Mouse (Mus musculus) ovary, postnatal 10 days (tissue): ENCODE data around the gene Lhb.
A peak's percentile ranks its signal among the peaks of the same experiment; 100 is the strongest.
"Not testable (repeated sequence)": the region's sequence is repeated elsewhere in the genome, so short reads cannot be mapped to it uniquely, and the experiment has no call there.

Experiments used
- DNase-seq: peaks from one replicate; pipeline ENCODE4 v3.0.0; 2022; ENCODE audit warnings: low spot score

Gene Lhb

GRCm38 (mm10) chr7:45420615-45420919, at the start of gene Lhb:
Gene Lhb, plus strand, starts transcription at chr7:45420820.
- DNase-seq = no peak

- no peak for DNase-seq
Measured at GRCm38 (mm10) chr7:45372371-45372770, 48.2 kb upstream of the Lhb start.

DNA sequence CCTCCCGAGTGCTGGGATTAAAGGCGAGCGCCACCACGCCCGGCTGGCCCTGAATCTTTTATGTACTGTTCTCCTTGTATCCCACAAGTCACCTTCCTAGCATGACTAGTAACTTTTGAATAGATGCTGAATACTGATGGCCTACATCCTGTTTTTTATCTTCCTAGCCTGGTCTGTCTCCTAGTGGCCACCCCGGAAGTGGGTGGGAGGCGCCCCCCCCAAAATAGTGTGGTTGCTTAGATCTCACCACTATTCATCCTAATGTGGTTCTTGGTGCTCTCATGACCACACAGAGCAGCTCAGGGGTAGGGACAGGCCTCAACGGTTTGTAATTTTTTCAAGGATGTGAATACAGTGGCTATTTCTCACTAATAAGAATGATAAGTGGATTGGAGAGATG, 46.0 kb upstream of the Lhb start:
- DNase-seq = no peak

GRCm38 (mm10) chr7:45376057-45376456, 44.6 kb upstream of the Lhb start:
- DNase-seq = no peak

GRCm38 (mm10) chr7:45386077-45386476, 34.5 kb upstream of the Lhb start:
- no peak for DNase-seq

GRCm38 (mm10) chr7:45395129-45395541, 25.5 kb upstream of the Lhb start:
- DNase-seq = no peak

GRCm38 (mm10) chr7:45395578-45396336, 24.9 kb upstream of the Lhb start, which contains the start of gene Snrnp70:
Gene Snrnp70, minus strand, starts transcription at chr7:45395742.
- peak; percentile 100 for DNase-seq

DNA sequence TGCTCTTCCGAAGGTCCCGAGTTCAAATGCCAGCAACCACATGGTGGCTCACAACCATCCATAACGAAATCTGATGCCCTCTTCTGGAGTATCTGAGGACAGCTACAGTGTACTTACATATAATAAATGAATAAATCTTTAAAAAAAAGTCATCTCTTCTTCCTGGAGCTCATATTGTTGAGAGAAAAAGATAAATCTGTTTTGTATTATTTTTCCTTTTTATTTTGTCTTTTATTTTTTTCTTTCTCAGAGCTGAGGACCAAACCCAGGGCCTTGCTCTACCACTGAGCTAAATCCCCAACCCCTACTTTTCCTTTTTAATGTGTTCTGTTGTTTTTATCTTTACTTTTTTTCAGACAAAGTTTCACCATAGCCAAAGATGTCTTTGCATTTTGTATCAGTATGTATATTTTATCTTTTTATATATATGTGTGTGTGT, 24.3 kb upstream of the Lhb start:
- DNase-seq = not testable (repeated sequence)

- no peak for DNase-seq
Measured at GRCm38 (mm10) chr7:45396787-45397186, 23.8 kb upstream of the Lhb start.

- no peak for DNase-seq
Measured at GRCm38 (mm10) chr7:45401521-45402085, 19.0 kb upstream of the Lhb start.

- no peak for DNase-seq
Measured at GRCm38 (mm10) chr7:45403532-45404261, 16.9 kb upstream of the Lhb start.

GRCm38 (mm10) chr7:45405091-45406075, 15.2 kb upstream of the Lhb start, which contains the start of gene Kcna7:
Gene Kcna7, plus strand, starts transcription at chr7:45405653.
- peak; percentile 69 for DNase-seq

GRCm38 (mm10) chr7:45406157-45407156, 14.2 kb upstream of the Lhb start:
- no peak for DNase-seq

DNA sequence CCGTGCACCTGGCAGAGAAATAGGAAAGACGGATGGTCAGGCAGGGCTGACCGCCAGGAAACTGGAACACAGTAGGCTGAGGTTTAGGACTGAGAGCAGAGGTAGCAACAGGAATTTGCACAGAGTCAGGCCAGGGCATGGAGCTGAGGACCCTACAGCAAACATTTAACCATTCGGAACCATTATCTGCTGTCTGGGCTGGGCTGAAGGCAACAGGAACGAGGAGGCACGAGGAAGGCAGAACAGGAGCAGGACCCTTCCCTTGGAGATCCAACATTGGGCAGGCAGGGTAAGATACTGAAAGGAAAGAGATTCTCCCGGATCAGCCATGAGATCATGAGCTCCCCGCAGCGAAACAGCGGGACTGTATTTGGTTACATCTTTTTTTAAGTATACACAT, 12.8 kb upstream of the Lhb start:
- DNase-seq = no peak

- DNase-seq = no peak
Measured at GRCm38 (mm10) chr7:45408351-45408750, 12.3 kb upstream of the Lhb start.

DNA sequence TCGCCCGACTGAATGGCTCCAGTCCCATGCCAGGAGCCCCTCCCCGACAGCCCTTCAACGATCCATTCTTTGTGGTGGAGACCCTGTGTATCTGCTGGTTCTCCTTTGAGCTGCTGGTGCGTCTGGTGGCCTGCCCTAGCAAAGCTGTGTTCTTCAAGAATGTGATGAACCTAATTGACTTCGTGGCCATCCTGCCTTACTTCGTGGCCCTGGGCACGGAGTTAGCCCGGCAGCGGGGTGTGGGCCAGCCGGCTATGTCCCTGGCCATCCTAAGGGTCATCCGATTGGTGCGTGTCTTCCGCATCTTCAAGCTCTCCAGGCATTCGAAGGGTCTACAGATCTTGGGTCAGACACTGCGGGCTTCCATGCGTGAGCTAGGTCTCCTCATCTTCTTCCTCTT, 11.7 kb upstream of the Lhb start:
- DNase-seq = no peak

GRCm38 (mm10) chr7:45409497-45410163, 11.0 kb upstream of the Lhb start:
- DNase-seq = no peak

GRCm38 (mm10) chr7:45412421-45412820, 8.2 kb upstream of the Lhb start:
- no peak for DNase-seq

DNA sequence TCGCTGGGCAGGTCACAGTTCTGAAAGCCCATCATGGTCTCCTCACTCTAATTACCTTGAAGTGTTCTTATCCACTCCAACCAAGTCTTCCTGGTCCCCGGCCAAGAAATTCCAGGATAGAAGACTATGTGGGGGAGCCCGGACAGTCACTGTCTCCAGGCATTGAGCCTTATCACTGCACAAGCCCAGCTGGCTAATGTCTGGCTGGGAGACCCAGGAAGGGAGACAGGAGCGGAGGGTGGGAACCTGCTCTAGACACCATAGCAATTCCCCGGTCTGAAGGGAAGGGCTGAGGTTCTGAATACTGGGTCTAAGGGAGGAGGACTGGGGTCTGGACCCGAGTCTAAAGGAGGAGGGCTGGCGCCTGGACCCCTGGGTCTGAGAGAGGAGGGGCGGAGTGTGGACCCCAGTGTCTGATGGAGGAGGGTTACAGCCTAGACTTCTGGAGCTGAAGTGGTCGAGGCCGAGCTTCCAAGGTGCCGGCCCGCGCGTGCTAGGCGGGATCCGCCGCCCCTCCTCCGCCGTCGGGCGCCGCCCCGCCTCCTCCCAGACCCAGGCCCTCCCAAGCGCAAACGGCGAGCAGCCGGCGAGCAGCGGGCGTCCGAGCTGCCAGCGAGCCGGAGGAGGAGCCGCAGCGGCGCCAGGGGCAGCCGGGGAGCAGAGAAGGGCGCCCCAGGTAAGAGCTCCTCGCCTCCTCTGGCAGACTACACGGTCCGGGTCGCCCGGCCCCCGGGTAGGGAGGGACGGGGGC, 7.3 kb upstream of the Lhb start, which contains the start of gene Ntf5:
Ntf5 (plus strand) TSS at position 583 of the 751 bp plus-strand sequence.
- DNase-seq = no peak
